Mouse (Mus musculus): ENCODE data around the gene Dhodh. TPM values are rescaled to one million over a fixed set of nuclear protein-coding genes. Genes with fewer than 3 reads are reported as not detected.

Gene Dhodh
- 10 to 100 TPM; 12.9 to 14.0 TPM for total RNA-seq (2021)
- long read RNA-seq, experiment 1, transcript Dhodh-201 (9 exons, 2,039 nt), result major isoform, 15 of 18 reads
- long read RNA-seq, experiment 1, partial matches to known transcripts, result 1 of 18 reads
- long read RNA-seq, experiment 1, other reads (novel, unspliced or antisense), result 2 of 18 reads
- long read RNA-seq, experiment 2, transcript Dhodh-201 (9 exons, 2,039 nt), result major isoform, 18 of 23 reads
- long read RNA-seq, experiment 2, partial matches to known transcripts, result 2 of 23 reads
- long read RNA-seq, experiment 2, other reads (novel, unspliced or antisense), result 3 of 23 reads

DNA sequence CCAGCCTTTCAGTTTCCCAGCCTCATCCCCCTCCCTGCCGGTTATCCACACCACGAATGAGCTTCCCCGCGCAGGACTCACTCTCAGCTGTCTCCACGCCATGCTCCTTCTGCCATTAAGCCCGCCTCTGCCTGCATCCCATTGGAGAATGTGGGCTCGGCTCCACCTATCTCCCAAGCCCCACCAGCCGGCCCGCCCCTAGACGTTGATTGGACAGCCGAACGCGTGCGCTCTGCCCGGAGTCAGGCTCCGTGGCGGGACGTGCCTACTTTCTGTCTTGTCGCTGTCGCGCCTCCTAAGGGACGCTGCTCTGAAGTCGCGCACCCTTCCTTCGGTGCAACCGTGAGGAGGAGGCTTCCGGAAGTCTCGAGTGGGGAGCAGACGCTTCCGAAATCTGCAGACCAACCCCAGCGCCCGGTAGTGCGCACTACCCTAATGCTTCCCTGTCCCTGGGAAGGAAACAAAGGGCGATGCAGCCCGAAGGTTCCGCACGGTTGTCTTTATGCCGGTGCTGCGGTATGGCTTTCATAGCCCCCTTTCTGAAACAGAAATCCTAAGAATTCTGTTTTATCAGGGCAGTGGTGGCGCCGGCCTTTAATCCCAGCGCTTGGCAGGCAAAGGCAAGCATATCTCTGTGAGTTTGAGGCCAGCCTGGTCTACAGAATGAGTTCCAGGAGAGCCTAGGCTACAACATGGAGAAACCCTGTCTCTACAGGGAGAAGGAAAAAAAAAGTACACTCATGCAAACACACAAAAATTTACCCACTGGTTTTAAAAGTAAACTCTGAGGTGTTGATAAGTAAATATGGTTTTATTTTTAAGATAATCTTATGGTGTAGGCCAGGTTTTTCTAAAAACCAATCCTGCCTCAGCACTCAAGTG is at the start of gene Dhodh:
Gene Dhodh, minus strand, starts transcription at position 403 of the 882 bp plus-strand sequence.
- intact Hi-C loops (cut with DNase I), result no loop called here
- DNase-seq, result peak; percentile 94 to 95

DNA sequence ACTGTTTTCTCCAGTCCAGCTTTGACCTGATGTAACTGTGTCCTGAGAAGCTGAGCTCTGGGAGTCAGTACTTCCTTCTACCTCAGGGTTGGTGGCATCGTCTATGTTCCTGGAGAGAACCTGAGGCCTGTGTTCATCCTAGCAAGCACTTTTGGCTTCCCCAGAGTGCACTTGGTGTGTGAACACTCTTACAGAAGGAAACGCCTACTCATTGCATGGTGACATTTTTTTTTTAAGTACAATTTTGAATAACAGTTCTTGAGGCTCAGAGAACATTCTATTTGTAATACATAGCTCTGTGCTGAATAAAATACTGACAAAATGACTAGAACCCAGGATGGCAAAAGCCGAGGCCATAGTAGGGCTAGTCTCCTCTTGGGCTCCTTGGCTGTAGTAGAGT is 48.4 kb upstream of the Dhodh start:
- no peak for DNase-seq
- intact Hi-C loops (cut with DNase I), result no loop called here

- intact Hi-C loops (cut with DNase I), result no loop called here
- no peak for DNase-seq
Observed at GRCm38 (mm10) chr8:109650801-109651200, 42.3 kb upstream of the Dhodh start.

GRCm38 (mm10) chr8:109648469-109648868 is 40.0 kb upstream of the Dhodh start:
- intact Hi-C loops (cut with DNase I), result no loop called here
- no peak for DNase-seq

GRCm38 (mm10) chr8:109647331-109647730 is 38.9 kb upstream of the Dhodh start:
- intact Hi-C loops (cut with DNase I), result no loop called here
- no peak for DNase-seq

DNA sequence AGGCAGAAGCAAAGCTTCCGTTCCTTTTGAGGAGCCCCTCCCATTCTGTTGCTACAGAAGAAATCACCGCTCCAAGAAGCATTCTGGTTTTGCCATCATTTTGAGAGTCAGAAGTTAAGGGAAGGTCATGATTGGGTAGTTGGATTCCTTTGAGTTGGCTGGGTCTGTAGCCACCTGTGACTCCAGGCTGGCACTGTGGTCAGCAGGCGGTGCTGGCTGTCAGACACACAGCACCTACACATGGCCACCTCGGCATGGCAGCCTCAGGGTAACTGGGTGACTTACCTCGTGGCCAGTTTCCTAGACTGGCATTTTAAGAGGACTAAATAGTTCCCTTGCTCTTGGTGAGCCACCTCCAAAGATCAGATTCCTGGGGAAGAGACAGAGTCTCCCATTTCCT is 32.8 kb upstream of the Dhodh start:
- no peak for DNase-seq
- intact Hi-C loops (cut with DNase I), result no loop called here

GRCm38 (mm10) chr8:109640410-109640809 is 31.9 kb upstream of the Dhodh start:
- intact Hi-C loops (cut with DNase I), result no loop called here
- DNase-seq, result no peak

DNA sequence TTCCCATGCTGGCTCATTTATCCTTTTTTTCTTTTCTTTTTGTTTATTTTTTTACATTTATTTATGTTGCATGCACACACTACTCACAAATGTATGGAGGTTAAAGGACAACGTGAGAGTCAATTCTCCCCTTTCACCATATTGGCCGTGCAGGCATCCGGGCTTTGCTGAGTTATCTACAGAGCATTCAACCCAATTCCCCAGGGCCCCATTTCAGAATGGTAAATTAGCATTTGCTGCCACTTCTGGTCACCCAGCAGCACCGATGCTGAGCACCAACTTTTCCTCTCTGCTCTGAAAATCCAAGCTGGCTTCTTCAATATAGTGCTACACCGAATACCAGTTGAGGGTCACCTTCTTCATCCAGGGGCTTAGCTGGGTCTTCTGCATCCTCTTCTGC is 30.4 kb upstream of the Dhodh start:
- intact Hi-C loops (cut with DNase I), result no loop called here
- no peak for DNase-seq

DNA sequence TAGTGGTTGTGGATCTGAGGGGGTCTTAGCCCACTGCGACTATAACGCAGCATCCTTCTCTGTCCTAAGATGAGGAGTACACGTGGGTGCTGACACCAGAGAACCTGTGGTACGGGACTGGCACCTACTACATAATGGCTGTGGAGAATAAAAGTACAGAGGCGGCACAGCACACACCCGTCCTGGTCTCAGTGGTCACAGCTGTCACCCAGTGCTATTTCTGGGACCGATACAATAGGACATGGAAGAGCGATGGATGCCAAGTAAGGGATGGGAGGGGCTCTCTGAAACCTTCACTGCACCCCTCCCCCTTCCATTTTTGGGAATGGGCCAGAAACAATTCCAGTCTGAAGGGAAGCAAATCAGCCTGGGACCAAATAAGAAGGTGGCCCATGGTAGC is 26.7 kb upstream of the Dhodh start:
- intact Hi-C loops (cut with DNase I), result no loop called here
- DNase-seq, result no peak

GRCm38 (mm10) chr8:109632498-109632897 is 24.0 kb upstream of the Dhodh start:
- no peak for DNase-seq
- intact Hi-C loops (cut with DNase I), result no loop called here

GRCm38 (mm10) chr8:109628638-109629037 is 20.2 kb upstream of the Dhodh start:
- DNase-seq, result no peak
- intact Hi-C loops (cut with DNase I), result no loop called here

DNA sequence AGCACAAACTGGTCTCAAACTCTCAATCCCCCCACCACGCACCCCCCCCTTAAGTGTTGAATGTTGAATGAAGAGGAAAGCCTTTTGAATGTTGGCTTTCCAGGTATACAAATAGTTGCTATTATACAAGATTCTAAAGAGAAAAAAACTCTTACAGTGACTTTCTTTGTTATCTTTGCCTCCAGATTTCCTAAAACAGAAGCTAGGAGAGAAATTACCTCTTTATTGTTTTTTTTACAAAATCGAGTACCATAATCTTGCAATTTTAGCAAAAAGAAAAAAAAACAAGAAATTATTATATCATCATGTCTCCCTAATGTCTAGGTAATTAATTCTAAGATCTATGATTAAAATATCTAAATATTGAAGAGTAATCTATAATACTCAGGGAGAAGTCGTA is 7.1 kb upstream of the Dhodh start:
- DNase-seq, result no peak
- intact Hi-C loops (cut with DNase I), result no loop called here

GRCm38 (mm10) chr8:109614243-109615210 is 6.1 kb upstream of the Dhodh start, which contains the start of gene Pkd1l3:
Gene Pkd1l3, plus strand, starts transcription at chr8:109614517.
- intact Hi-C loops (cut with DNase I), result no loop called here
- no peak for DNase-seq

DNA sequence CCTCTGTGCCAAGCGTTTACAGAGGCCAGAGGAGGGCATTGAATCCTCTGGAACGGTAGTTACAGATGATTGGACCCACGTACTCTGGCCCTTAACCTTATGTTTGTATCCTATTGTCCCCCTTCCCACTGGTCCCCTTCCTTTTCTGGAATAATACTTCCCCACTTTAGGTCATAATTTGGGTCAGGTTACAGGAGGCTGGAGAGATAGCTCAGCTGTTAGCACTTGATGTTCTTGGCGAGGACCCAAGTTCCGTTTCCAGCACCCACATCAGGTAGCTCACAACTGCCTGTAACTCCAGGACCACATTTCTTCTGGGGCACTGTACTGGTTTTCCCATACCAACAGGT is 655 bp upstream of the Dhodh start:
- intact Hi-C loops (cut with DNase I), result no loop called here
- DNase-seq, result peak in 1 of 2 experiments; percentile 26

- intact Hi-C loops (cut with DNase I), result loop anchor here (2.0 kb wide), 1 partner anchor 41 kb away; no protein-coding TSS in a partner anchor
- DNase-seq, result no peak
Observed at GRCm38 (mm10) chr8:109607650-109608049, 823 bp downstream of the Dhodh start.

DNA sequence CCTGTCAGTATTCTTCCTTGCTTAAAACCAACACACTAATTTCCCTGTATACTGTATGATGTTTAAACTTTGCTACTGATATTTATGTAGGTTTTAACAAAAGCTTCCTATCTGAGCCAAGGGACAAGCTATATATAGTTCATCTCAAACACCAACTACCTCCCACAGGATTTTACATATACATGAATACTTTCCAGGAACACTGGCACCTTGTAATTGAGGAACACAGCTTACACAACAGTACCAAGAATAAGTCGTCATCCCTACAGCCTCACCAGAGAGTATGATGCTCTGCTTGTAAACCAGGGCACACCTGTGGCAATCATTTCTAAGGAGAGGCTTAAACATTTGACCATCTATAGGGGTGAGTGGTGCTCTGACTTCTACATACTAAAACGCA is 1.7 kb downstream of the Dhodh start:
- no peak for DNase-seq
- intact Hi-C loops (cut with DNase I), result loop anchor here (2.0 kb wide), 1 partner anchor 40 kb away; no protein-coding TSS in a partner anchor

- DNase-seq, result peak in 1 of 2 experiments; percentile 33
- intact Hi-C loops (cut with DNase I), result no loop called here
Observed at GRCm38 (mm10) chr8:109595854-109596253, 12.6 kb downstream of the Dhodh start.

GRCm38 (mm10) chr8:109593117-109593788 is 15.2 kb downstream of the Dhodh start:
- intact Hi-C loops (cut with DNase I), result no loop called here
- no peak for DNase-seq

DNA sequence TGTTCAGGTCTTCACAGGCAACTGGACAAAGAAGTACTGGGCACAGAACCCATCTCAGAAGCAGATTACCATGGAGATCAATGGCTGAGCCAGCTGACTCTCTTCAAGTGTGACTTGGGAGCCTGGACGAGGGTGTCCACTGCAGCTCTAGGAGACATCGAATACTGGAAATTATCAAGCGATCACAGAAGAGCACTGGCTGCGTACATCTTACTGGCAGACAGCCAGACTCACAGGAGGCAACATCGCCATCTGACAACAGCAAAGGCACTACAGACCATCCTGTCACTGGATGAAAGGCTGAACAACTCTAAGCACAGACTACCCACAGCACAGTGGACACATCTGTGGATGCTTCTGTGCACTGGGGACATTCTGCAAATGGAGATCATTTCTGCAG is 16.3 kb downstream of the Dhodh start:
- intact Hi-C loops (cut with DNase I), result no loop called here
- no peak for DNase-seq

- intact Hi-C loops (cut with DNase I), result no loop called here
- no peak for DNase-seq
Observed at GRCm38 (mm10) chr8:109591367-109591766, 17.1 kb downstream of the Dhodh start.

All from gastrocnemius, postnatal 36 days (tissue).